Mouse (Mus musculus) forebrain, postnatal 0 days (tissue): ENCODE measurements at regions not wholly inside any gene's neighbourhood (a gene's known extent, or its start where the extent isn't known, plus 50 kb on each side); places are given as distances from the start of the nearest gene placed in this dataset.
"Not testable (repeated sequence)": the region's sequence is repeated elsewhere in the genome, so short reads cannot be mapped to it uniquely, and the experiment has no call there.

ENCODE experiments used
- ATAC-seq: fragments of 200-750 bp; cut with Nextera tagmentation; 2 replicates; pipeline ENCODE4 v1.8.0; 2017; ENCODE audit warnings: mild to moderate bottlenecking, moderate library complexity
- DNase-seq: peaks from one replicate; pipeline ENCODE4 v3.0.0-alpha.2; 2015
- H3K27ac ChIP-seq: fragments of 300-500 bp; sonication (generic); 2 replicates; pipeline ENCODE4 v1.5.1; 2014; ENCODE audit warnings: low read depth, mild to moderate bottlenecking, antibody characterized with exemption, low read length, moderate library complexity, mixed read lengths
- H3K27me3 ChIP-seq: fragments of 300-500 bp; sonication (generic); 2 replicates; pipeline ENCODE4 v1.6.1; 2014; ENCODE audit warnings: mild to moderate bottlenecking, low read length, mixed read lengths; ENCODE audit not compliant: insufficient read depth
- H3K36me3 ChIP-seq: fragments of 300-500 bp; sonication (generic); 2 replicates; pipeline ENCODE4 v1.6.1; 2014; ENCODE audit warnings: mild to moderate bottlenecking, moderate library complexity; ENCODE audit not compliant: insufficient read depth
- H3K4me1 ChIP-seq: fragments of 300-500 bp; sonication (generic); 2 replicates; pipeline ENCODE4 v1.6.1; 2014; ENCODE audit warnings: antibody characterized with exemption; ENCODE audit not compliant: insufficient read depth
- H3K4me2 ChIP-seq: fragments of 300-500 bp; sonication (generic); 2 replicates; pipeline ENCODE4 v1.6.1; 2014; ENCODE audit warnings: low read depth, mild to moderate bottlenecking, moderate library complexity
- H3K4me3 ChIP-seq: fragments of 300-500 bp; sonication (generic); 2 replicates; pipeline ENCODE4 v1.5.1; 2014; ENCODE audit warnings: low read depth, low read length, mixed read lengths
- H3K9ac ChIP-seq: fragments of 300-500 bp; sonication (generic); 2 replicates; pipeline ENCODE4 v1.6.1; 2014; ENCODE audit warnings: mild to moderate bottlenecking
- H3K9me3 ChIP-seq: fragments of 300-500 bp; sonication (generic); 2 replicates; pipeline ENCODE4 v1.6.1; 2016; ENCODE audit warnings: low read length
- CTCF ChIP-seq: sonication (generic); IDR thresholded peaks from 2 replicates; pipeline ENCODE4 v1.5.1; 2016; ENCODE audit warnings: antibody characterized with exemption, control low read depth, low read depth
- WGBS: fragments of 180-500 bp; shearing (Covaris S2); extraction: QIAGEN DNeasy Blood & Tissue Kit; methylation state at CpG from one replicate; pipeline ENCODE4 v1.1.7; 2014; 5-methylcytosine and 5-hydroxymethylcytosine counted together

DNA sequence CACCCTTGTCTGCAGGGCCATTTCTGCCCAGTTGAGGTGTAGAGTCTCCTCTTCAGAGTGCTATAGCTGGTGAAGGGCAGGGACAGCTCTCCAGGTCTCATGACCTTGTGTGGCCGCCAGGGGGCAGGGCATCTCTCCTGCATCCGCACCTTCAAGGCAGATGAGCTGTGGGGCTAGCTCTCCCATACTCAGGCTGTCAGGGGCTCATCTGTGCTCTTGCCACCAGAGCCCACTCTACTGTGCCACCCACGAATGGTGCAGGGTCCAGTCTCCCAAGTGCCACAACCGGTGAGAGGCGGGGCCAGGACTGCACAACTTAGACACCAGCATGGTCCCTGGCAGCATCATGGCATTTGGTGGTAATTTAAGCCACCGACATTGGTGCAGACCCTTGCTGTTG lies 111.3 kb downstream of the Syt10 start:
- Histone ChIP-seq H3K27me3 (no peaks in the 10 kb centered on the region), H3K9ac (no peak overlapping the region), H3K9me3 (no peaks in the 10 kb centered on the region), H3K36me3 (no peaks in the 10 kb centered on the region), H3K4me2 (no peak overlapping the region), H3K4me3 (no peak overlapping the region), H3K4me1 (no peaks in the 10 kb centered on the region), H3K27ac (no peak overlapping the region)
- WGBS, result 44% methylated on average over 6 of the region's 6 CpGs
- ATAC-seq (no peak), DNase-seq (no peak)
- TF ChIP-seq CTCF, result peak; percentile 67

DNA sequence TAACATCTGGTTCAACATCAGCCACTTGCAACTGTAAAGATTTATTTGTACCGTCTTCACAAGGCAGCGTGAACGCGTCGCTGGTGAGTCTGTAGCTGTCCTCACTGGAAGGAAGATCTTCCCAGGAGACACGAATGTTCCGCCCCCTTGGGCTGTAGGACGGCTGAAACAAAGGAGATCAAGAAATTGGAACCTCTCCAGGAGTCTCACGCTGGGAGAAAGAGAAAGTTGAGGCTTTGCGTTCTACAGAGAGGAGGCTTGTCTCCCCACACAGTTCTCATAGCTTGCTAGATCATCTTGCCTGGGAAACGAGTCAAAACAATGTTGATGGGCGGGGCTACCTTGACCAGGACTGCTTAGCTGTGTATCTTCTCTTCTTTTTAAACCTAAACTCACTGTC lies 117.3 kb downstream of the Syt10 start:
- H3K4me1 ChIP-seq, result no peaks in the 10 kb centered on the region
- 50% methylated on average over 12 of the region's 12 CpGs for WGBS
- H3K4me3 ChIP-seq, result no peak overlapping the region
- no peaks in the 10 kb centered on the region for H3K36me3 ChIP-seq
- ATAC-seq (peak; percentile 29; the same call in 1 of the 2 replicates), DNase-seq (peak; percentile 13)
- no peaks in the 10 kb centered on the region for H3K27me3 ChIP-seq
- H3K4me2 ChIP-seq, result no peak overlapping the region
- H3K27ac ChIP-seq, result no peak overlapping the region
- H3K9me3 ChIP-seq, result no peaks in the 10 kb centered on the region
- H3K9ac ChIP-seq, result no peak overlapping the region
- TF ChIP-seq CTCF, result no peak

DNA sequence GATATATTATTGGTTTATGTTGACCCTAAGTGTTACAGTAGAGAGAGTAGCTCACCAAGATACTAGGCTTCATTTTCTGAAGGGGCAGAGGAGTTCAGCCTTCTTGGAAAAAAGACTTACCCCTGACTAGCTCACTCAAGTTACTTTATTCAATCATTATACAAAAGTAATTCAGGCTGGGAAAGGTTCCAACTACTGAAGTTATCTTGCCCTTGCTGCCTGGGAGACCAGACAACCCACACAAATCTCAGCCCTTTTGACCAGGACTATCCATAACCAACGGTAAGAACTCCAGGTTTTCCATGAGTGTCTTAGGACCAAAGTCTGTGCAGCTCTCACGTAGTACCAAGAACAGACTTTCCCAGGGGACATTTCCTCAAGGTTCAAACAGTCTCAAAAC lies 105.5 kb upstream of the Rabl2 start:
- Histone ChIP-seq H3K9ac (no peak overlapping the region), H3K9me3 (0 out of 2 replicates have a peak, but pooled peaks cover 4% of the 10 kb centered on the region)
- no peak for DNase-seq

DNA sequence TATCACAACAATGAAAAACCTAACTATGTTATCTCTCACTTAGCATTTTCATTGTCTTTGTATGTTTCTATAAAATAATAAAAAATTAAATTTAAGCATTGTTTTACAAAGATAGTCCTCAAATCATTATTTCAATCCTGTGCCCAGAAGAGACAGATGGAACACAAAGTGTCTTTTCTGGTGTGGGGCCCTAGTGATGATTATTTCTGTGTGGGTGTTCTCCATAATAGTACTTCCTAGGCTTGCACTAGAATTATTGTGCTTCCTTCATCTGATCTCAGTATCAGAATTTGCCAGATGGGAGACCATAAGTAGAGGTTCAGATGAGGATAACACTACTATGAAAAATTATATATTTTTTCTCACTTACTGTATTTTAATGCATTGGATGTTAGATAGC lies 84.6 kb upstream of the Rabl2 start:
- Histone ChIP-seq H3K4me1 (no peaks in the 10 kb centered on the region), H3K27ac (no peak overlapping the region), H3K36me3 (no peaks in the 10 kb centered on the region), H3K27me3 (no peaks in the 10 kb centered on the region), H3K9me3 (no peaks in the 10 kb centered on the region), H3K4me3 (no peak overlapping the region), H3K9ac (no peak overlapping the region), H3K4me2 (no peak overlapping the region)
- ATAC-seq, result no peak
- no peak for DNase-seq
- no peak for TF ChIP-seq CTCF

More for the DNA sequence above, 105.5 kb upstream of the Rabl2 start:
- H3K36me3 ChIP-seq, result no peaks in the 10 kb centered on the region
- no peak for TF ChIP-seq CTCF
- no peaks in the 10 kb centered on the region for H3K27me3 ChIP-seq
- ATAC-seq, result no peak
- H3K4me1 ChIP-seq, result no peaks in the 10 kb centered on the region
- 69% methylated on average over 2 of the region's 2 CpGs for whole genome bisulfite sequencing
- H3K4me2 ChIP-seq, result no peak overlapping the region
- no peak overlapping the region for H3K27ac ChIP-seq
- H3K4me3 ChIP-seq, result no peak overlapping the region

DNA sequence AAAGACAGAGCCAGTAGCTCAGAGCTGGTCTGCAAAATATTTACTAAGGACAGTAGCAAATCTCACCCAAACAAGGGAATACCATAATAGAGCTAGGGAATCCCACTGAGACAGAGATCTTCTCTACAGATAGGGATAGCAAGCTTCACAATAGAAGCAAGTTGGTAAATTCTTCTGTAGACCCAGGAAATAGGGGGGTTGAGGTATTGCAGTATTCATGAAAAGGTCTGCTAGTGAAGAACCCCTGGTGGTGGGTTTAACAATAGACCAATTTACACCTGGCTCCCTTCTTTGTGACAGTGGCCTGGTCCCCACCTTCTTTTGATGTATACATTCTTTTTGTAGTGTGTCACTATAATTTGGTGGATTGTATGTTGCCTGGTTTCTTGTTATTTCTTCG lies 64.8 kb upstream of the Rabl2 start:
- not testable (repeated sequence) for H3K27ac ChIP-seq, H3K36me3 ChIP-seq, H3K4me3 ChIP-seq, DNase-seq, H3K4me1 ChIP-seq, H3K9me3 ChIP-seq, H3K27me3 ChIP-seq, H3K9ac ChIP-seq, H3K4me2 ChIP-seq, ATAC-seq
- WGBS, result 97% methylated on average over 1 of the region's 1 CpGs
